Mouse (Mus musculus): Measurements from ENCODE around the gene Gm42421. TPM values are rescaled to one million over a fixed set of nuclear protein-coding genes. Genes with fewer than 3 reads are reported as not detected.

The Gm42421 gene
- not detected in 2 replicates for total RNA-seq (2017)

GRCm38 (mm10) chr5:143927875-143928274 lies at the start of gene Gm42421:
Gene Gm42421 (plus strand): TSS chr5:143928175.
- no peak for ATAC-seq (replicated peaks in 1 of 2; ENCODE audit: insufficient read depth in 1 of 2, low FRiP score in 2 of 2, low TSS enrichment in 1 of 2, low read depth in 1 of 2, poor library complexity in 2 of 2, severe bottlenecking in 2 of 2)

- no peak for ATAC-seq (replicated peaks in 1 of 2; ENCODE audit: insufficient read depth in 1 of 2, low FRiP score in 2 of 2, low TSS enrichment in 1 of 2, low read depth in 1 of 2, poor library complexity in 2 of 2, severe bottlenecking in 2 of 2)
Observed at GRCm38 (mm10) chr5:143885274-143885673, 42.7 kb upstream of the Gm42421 start.

DNA sequence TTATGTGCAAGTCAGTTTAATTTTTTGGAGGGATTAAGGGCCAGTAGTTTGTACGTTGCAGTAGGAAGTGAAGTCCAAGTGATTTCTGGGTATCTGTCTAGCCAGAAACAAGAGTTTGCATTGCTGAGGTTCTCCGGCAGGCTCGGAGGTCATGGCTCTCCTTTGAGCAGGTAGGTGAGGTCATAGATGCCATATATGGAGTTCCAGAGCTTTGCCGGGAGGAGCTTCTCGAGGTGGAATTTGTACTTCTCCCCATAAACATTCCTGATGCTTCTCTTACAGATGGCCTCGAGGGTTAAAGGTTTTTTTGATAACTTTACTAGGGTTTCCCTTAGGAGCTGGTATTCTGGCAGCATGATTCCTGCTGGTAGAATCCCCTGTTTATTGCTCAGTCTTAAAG lies 37.2 kb upstream of the Gm42421 start:
- no peak for ATAC-seq (replicated peaks in 1 of 2; ENCODE audit: insufficient read depth in 1 of 2, low FRiP score in 2 of 2, low TSS enrichment in 1 of 2, low read depth in 1 of 2, poor library complexity in 2 of 2, severe bottlenecking in 2 of 2)

DNA sequence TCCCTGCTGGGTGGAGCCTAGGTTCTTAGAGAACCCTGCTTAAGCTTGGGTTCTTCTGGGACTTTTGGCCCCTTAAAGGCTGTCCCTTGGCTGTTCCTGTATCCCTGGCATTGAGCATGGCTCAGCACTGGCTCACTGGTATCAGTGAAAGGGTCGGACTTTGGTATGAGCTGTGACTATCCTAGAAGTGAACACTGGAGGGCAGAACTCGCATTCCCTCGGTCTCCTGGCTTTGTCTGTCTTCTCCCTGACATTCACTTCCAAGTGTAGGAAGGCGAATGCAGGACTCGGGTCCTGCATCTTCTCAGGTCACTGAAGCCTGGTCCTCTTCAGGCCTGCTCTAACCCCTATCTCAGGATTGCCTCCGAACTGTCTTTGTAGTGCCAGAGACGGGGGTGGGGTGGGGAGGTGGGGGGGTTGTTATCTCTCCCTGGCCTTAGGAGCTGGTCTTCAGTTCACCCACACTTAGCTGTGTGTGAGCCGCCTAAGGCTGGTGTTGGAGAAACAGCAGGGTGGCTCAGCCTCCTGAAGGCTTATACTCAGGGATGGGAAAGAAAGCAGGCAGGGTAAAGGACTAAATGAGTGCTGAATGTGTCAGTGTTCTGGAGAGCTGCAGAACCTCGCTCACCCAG lies 35.6 kb upstream of the Gm42421 start:
- ATAC-seq (replicated peaks in 1 of 2; ENCODE audit: insufficient read depth in 1 of 2, low FRiP score in 2 of 2, low TSS enrichment in 1 of 2, low read depth in 1 of 2, poor library complexity in 2 of 2, severe bottlenecking in 2 of 2) = no peak

DNA sequence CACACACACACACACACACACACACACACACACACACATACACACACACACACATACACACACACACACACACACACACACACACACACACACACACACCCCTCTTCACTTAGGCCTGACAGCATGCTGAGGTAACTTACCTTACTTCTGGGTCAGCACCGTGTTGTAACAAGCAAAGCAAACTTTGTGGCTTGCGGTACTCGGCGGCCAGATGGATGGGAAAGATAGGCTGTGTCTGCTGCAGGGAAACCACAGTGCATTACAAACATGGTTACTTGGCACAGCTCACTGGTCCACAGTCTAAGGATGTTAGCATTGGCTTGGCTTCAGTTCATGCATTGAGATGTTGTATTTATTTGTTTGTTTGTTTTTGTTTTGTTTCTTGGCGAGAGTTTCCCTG lies 34.6 kb upstream of the Gm42421 start:
- peak; percentile 98 to 99 for ATAC-seq (replicated peaks in 1 of 2; ENCODE audit: insufficient read depth in 1 of 2, low FRiP score in 2 of 2, low TSS enrichment in 1 of 2, low read depth in 1 of 2, poor library complexity in 2 of 2, severe bottlenecking in 2 of 2)

DNA sequence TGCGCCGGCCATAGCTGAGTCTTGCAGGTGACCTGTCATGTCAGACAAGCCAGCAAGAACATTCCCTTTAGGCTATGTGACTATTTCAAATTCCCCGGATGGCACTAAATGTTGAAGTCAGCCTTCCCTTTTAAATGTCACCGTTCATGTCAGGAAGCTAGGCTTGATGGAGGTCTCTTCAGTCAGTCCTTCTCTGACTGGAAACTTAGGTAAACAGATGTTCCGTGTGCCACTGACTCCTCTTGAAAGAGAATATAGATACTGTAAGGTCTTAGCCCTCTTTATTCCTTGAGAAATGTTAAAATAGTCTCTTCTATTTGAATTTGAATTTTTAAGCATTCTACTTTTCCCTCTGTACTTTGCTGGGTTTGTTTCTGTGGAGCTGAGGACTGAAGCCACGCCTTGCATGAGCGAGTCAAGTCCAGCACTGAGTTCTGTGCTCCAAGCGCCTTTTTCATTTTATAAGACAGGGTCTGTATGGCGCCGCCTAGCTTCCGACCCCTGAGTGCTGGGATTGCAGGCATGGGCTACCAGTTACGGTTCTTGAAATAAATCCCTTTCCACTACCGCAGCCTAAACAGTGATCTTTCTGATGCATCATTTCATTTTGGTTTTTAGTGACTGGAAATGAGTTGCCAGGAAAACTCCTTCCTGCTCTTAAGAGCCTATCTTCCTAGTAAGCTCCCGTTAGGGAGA lies 30.2 kb upstream of the Gm42421 start, which contains the start of gene Ankrd61:
Gene Ankrd61, minus strand, starts transcription at position 51 of the 696 bp plus-strand sequence.
- no peak for ATAC-seq (replicated peaks in 1 of 2; ENCODE audit: insufficient read depth in 1 of 2, low FRiP score in 2 of 2, low TSS enrichment in 1 of 2, low read depth in 1 of 2, poor library complexity in 2 of 2, severe bottlenecking in 2 of 2)

DNA sequence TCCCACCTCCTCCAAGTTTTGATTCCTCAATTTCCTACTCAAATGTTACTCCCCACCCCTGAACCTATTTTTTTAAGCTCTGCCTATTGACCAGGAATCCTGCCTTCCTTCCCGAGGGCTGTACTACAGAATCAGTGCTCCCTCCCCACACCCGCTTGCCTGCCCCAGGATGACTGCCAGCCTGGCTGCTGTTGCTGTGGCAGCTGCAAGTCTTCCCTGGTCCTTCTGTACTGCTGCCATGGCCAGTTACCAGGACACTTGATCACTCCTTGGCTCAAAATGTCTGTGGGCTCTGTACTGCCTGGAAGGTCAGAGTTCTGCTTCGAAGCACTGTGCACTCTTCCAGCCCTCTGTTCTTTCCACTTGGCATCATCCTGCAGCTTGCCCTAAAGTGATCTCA lies 25.9 kb upstream of the Gm42421 start:
- no peak for ATAC-seq (replicated peaks in 1 of 2; ENCODE audit: insufficient read depth in 1 of 2, low FRiP score in 2 of 2, low TSS enrichment in 1 of 2, low read depth in 1 of 2, poor library complexity in 2 of 2, severe bottlenecking in 2 of 2)

DNA sequence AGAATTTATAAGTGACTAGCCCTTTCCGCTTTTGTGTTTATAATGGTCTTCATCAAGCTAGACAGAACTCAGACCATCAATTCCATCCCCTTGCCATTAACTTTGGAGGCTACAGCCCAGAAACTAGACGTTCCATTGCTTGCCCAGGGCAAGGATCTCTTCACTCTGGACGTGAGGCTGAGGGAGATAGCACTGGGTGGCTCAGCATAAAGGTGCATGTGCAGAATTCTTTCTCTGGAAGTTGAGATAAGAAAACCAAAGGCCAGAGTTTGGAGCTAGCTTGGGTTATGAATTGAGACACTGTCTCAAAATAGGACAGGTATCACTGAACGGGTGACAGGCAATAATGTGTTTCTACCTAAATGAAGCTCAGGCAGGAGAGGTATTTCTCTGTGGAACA lies 24.2 kb upstream of the Gm42421 start:
- ATAC-seq (replicated peaks in 1 of 2; ENCODE audit: insufficient read depth in 1 of 2, low FRiP score in 2 of 2, low TSS enrichment in 1 of 2, low read depth in 1 of 2, poor library complexity in 2 of 2, severe bottlenecking in 2 of 2) = no peak

DNA sequence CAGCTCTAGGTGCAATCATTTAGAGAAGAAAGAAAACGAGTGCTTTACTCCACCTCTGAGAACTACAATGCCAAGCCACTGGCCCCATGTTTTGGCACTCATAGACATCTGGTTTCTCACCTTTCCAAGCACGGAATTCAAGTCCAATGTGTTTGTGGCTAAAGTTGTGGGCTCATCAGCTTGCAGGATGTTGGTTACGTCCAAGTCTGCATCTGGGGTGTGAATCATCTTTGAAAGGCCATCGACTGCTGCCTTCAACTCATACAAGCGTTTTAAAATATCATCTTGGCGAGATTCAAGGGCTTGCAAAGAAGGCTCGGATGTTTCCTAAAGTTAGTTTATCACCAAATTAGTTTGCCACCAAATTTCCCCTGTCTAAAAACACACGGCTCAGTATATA lies 21.5 kb upstream of the Gm42421 start:
- no peak for ATAC-seq (replicated peaks in 1 of 2; ENCODE audit: insufficient read depth in 1 of 2, low FRiP score in 2 of 2, low TSS enrichment in 1 of 2, low read depth in 1 of 2, poor library complexity in 2 of 2, severe bottlenecking in 2 of 2)

DNA sequence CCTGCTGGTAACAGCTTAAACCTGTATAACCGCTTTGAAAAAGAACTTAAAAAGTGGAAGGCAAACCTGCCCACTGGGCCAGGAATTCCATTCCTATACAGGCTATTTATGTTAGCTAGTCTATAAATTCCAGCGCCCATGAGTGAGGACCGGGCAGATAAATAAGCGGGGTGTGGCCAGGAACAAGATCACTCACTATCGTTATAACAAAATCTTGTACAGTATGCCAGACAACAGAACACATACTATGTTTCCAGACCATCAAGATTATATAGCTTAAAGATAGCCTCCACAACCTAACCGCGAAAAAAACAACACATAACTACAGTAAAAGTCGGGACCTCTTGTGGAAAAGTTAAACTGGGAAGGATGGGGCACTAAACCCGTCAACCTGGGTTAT lies 19.0 kb upstream of the Gm42421 start:
- ATAC-seq (replicated peaks in 1 of 2; ENCODE audit: insufficient read depth in 1 of 2, low FRiP score in 2 of 2, low TSS enrichment in 1 of 2, low read depth in 1 of 2, poor library complexity in 2 of 2, severe bottlenecking in 2 of 2) = no peak

- ATAC-seq (replicated peaks in 1 of 2; ENCODE audit: insufficient read depth in 1 of 2, low FRiP score in 2 of 2, low TSS enrichment in 1 of 2, low read depth in 1 of 2, poor library complexity in 2 of 2, severe bottlenecking in 2 of 2) = peak; percentile 97 to 100
Observed at GRCm38 (mm10) chr5:143909417-143910400, 18.3 kb upstream of the Gm42421 start, which contains the start of the genes Aimp2 and Pms2. Gene Aimp2 (minus strand): TSS chr5:143909847. Gene Pms2 (plus strand): TSS chr5:143909964.

DNA sequence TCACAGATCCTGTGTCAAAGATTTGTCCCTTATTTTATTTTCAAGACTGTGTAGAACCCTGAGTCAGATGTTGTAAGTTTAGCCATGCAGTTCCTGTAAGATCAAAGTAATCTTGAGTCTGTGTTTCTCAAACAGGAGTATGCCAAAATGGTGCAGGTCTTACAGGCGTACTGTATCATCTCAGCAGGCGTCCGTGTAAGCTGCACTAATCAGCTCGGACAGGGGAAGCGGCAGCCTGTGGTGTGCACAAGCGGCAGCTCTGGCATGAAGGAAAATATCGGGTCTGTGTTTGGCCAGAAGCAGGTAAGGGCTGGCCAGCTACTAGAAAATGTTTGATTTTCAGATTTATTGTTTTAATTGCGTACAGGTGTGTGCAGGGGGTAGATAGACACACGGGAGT lies 11.8 kb upstream of the Gm42421 start:
- ATAC-seq (replicated peaks in 1 of 2; ENCODE audit: insufficient read depth in 1 of 2, low FRiP score in 2 of 2, low TSS enrichment in 1 of 2, low read depth in 1 of 2, poor library complexity in 2 of 2, severe bottlenecking in 2 of 2) = no peak

DNA sequence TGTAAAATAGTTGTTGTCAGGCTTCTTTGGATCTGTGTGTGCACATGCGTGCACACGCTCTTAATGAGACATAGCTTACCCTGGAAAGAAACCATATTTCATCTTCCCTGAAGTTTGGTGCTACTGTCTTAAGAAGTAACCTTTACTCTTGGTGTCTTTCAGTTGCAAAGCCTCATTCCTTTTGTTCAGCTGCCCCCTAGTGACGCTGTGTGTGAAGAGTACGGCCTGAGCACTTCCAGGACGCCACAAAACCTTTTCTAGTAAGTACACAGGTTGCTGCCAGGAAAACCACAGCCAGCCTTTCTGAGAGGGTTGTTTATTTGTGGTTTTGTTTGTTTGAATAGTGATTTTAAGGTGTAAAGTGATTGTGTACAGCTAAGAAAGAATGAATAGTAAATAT lies 10.6 kb upstream of the Gm42421 start:
- ATAC-seq (replicated peaks in 1 of 2; ENCODE audit: insufficient read depth in 1 of 2, low FRiP score in 2 of 2, low TSS enrichment in 1 of 2, low read depth in 1 of 2, poor library complexity in 2 of 2, severe bottlenecking in 2 of 2) = peak; percentile 75; a peak in 3 of 4 replicates

DNA sequence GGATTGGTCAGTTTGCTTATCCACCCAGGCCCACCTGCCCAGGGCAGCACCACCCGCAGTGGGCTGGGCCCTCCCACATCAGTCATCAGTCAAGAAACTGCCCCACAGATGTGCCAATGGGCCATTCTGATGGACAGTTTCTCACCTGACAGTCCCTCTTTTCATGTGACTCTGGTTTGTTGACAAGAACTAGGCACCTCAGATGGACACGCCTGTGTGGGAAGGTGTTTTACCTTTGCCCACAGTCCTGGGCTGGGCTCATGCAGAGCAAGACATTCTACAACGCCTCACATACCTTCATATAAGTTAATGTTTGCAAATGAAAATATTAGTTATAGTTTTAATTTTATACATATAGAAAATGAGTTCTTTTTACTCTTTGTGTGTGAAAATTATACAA lies 9.9 kb upstream of the Gm42421 start:
- ATAC-seq (replicated peaks in 1 of 2; ENCODE audit: insufficient read depth in 1 of 2, low FRiP score in 2 of 2, low TSS enrichment in 1 of 2, low read depth in 1 of 2, poor library complexity in 2 of 2, severe bottlenecking in 2 of 2) = no peak

DNA sequence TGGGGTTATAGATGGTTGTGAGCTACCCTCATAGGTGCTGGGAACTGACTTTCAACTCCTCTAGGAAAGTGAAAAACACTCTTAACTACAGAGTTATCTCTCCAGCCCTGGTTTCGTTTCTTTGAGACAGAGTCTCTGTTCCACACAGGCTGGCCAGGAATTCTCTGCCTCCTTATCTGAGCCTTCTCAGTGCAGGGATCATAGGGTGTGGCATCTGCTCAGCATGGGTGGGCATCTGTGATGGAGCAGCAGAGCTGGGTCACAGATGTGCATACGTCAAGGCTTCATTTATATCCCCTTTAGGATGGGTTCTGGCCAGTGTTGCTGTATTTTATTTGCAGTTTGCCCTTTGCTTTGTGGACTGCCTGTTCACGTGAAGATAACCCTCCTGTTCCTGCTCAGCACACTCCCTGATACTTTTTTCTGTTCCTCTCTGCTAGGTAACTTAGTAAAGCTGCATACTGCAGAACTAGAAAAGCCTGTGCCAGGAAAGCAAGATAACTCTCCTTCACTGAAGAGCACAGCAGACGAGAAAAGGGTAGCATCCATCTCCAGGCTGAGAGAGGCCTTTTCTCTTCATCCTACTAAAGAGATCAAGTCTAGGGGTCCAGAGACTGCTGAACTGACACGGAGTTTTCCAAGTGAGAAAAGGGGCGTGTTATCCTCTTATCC lies 3.1 kb upstream of the Gm42421 start:
- no peak; a peak in 1 of 4 replicates for ATAC-seq (replicated peaks in 1 of 2; ENCODE audit: insufficient read depth in 1 of 2, low FRiP score in 2 of 2, low TSS enrichment in 1 of 2, low read depth in 1 of 2, poor library complexity in 2 of 2, severe bottlenecking in 2 of 2)

GRCm38 (mm10) chr5:143929291-143929690 lies 1.3 kb downstream of the Gm42421 start:
- no peak for ATAC-seq (replicated peaks in 1 of 2; ENCODE audit: insufficient read depth in 1 of 2, low FRiP score in 2 of 2, low TSS enrichment in 1 of 2, low read depth in 1 of 2, poor library complexity in 2 of 2, severe bottlenecking in 2 of 2)

DNA sequence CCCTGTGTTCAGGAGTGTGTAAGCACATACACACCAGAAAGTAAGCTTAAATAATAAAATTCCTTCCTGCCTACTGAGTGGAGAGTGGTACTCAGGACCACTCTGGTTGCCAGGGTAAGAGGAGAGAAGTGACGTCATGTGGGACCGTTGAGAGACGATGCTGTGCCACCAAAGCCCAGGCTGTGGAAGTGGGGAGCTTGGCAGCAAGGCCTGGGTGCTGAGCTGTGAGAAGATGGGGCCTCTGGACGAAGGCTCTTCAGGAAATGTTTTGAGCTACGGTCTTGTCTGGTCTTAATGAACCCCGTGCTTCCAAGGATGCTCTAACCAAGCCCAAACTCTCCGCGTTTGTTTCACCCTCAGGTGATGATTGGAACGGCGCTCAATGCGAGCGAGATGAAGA lies 2.7 kb downstream of the Gm42421 start:
- no peak for ATAC-seq (replicated peaks in 1 of 2; ENCODE audit: insufficient read depth in 1 of 2, low FRiP score in 2 of 2, low TSS enrichment in 1 of 2, low read depth in 1 of 2, poor library complexity in 2 of 2, severe bottlenecking in 2 of 2)
